Mouse (Mus musculus) kidney, adult 2 months (tissue): ENCODE results near the gene Man2b2.

Experiments used
- CTCF ChIP-seq: fragments of 200-500 bp; conservative IDR thresholded peaks from 2 replicates; pipeline ENCODE4 v1.5.1; 2011; ENCODE audit warnings: low read depth, mild to moderate bottlenecking, control low read depth, low read length, moderate library complexity, mixed read lengths; ENCODE audit not compliant: insufficient read depth, insufficient read length
- POLR2A ChIP-seq: fragments of 200-500 bp; IDR thresholded peaks from one replicate; pipeline ENCODE4 v1.6.1; 2011; ENCODE audit warnings: low read depth, low read length, control low read depth

GRCm38 (mm10) chr5:36775317-36775716, 55.1 kb downstream of the Man2b2 start:
- TF ChIP-seq CTCF (no peak), POLR2A (no peak)
